Mouse (Mus musculus) forebrain, embryonic 10.5 days (tissue): Measurements from ENCODE around the gene Nf2. TPM values are rescaled to one million over a fixed set of nuclear protein-coding genes. Genes with fewer than 3 reads are reported as not detected.
"Not testable (repeated sequence)": the region's sequence is repeated elsewhere in the genome, so short reads cannot be mapped to it uniquely, and the experiment has no call there.

Source experiments
- DNase-seq: peaks from one replicate; pipeline ENCODE4 v3.0.0-alpha.2; 2017; ENCODE audit warnings: low spot score; ENCODE audit errors: extremely low spot score
- H3K27ac ChIP-seq: fragments of 300-500 bp; sonication (generic); 2 replicates; pipeline ENCODE4 v1.5.1; 2016; ENCODE audit warnings: mild to moderate bottlenecking
- H3K27me3 ChIP-seq: fragments of 300-500 bp; sonication (generic); 2 replicates; pipeline ENCODE4 v1.6.1; 2016; ENCODE audit warnings: mild to moderate bottlenecking; ENCODE audit not compliant: poor library complexity, severe bottlenecking
- H3K36me3 ChIP-seq: fragments of 300-500 bp; sonication (generic); replicated peaks from 2 replicates; pipeline ENCODE4 v1.6.1; 2016; ENCODE audit warnings: mild to moderate bottlenecking, moderate library complexity
- H3K4me1 ChIP-seq: fragments of 300-500 bp; sonication (generic); 2 replicates; pipeline ENCODE4 v1.6.1; 2016
- H3K4me3 ChIP-seq: fragments of 300-500 bp; sonication (generic); 2 replicates; pipeline ENCODE4 v1.5.1; 2016; ENCODE audit warnings: mild to moderate bottlenecking, moderate library complexity
- H3K9me3 ChIP-seq: fragments of 300-500 bp; sonication (generic); 2 replicates; pipeline ENCODE4 v1.6.1; 2016; ENCODE audit warnings: mild to moderate bottlenecking, moderate library complexity
- WGBS: fragments of 180-500 bp; shearing (Covaris S2); methylation state at CpG from one replicate; pipeline ENCODE4 v1.1.7; 2016; 5-methylcytosine and 5-hydroxymethylcytosine counted together
- polyA plus RNA-seq: library from polyadenylated mRNA; unstranded; fragments of >200 nt; fragmentation: Nextera tagmentation; extraction: Ambion mirVana; gene quantifications from 2 replicates; pipeline ENCODE4 v1.2.1, GENCODE M21; 2016

Nf2 gene
- polyA plus RNA-seq, 1 experiment from 2014 or later = 57.4 TPM

DNA sequence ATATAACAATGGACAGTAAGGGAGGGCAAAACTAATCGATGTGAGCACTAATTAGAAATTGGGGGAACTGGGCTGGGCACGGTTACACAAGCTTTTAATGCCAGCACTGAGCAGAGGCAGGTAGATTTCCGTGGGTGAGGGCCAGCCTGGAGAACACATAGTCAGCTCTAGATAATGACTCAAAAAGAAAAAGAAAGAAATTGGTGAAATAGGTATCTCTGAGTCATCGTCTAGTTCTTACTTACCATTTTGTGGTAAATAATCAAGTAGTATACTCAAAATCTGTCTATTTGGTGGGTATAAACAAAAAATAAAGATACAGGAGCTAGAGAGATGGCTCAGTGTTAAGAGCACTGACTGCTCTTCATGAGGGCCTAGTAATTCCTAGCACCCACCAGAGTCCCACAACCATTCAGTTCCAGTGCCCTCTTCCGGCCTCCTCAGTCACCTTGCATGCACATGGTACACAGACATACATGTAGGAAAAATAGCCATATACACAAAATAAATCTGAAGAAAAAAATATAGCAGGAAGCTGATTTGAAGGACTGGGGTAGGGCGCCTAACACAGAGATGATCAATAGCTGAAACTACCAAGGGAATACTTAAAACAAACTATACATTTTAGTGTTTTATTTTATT is 44.3 kb downstream of the Nf2 start:
- peaks cover 56% of the 10 kb centered on the region for H3K36me3 ChIP-seq

DNA sequence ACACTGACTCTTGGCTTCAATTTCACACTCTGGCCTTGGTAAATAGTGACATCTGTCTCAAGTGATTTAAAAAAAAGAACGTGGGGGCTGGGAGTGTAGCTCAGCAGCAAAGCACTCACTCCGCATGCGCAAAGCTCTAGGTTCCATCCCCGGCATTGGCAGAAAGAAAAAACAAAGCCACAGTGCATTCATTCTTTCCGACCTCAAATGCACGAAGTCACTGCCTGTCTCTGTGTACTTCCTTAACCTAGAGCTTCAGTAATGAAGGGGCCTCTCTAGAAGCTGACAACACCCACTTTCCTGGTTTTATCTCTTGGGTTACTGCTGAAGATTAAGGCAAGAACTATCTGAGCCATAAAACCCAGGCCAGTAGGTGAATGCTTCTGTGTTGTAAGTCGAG is 45.4 kb downstream of the Nf2 start:
- WGBS = 40% methylated on average over 7 of the region's 7 CpGs
- peaks cover 61% of the 10 kb centered on the region for H3K36me3 ChIP-seq
- H3K4me1 ChIP-seq = peaks cover 22% of the 10 kb centered on the region
- no peaks in the 10 kb centered on the region for H3K9me3 ChIP-seq
- peaks cover 47% of the 10 kb centered on the region for H3K27me3 ChIP-seq
- no peak for DNase-seq
- no peak overlapping the region for H3K27ac ChIP-seq
- no peak overlapping the region for H3K4me3 ChIP-seq

More for the DNA sequence above, 44.3 kb downstream of the Nf2 start:
- Histone ChIP-seq H3K27me3 (peaks cover 47% of the 10 kb centered on the region), H3K4me3 (no peak overlapping the region), H3K27ac (no peak overlapping the region), H3K4me1 (peaks cover 22% of the 10 kb centered on the region), H3K9me3 (no peaks in the 10 kb centered on the region)
- no peak for DNase-seq
- WGBS = 90% methylated on average over 6 of the region's 6 CpGs

DNA sequence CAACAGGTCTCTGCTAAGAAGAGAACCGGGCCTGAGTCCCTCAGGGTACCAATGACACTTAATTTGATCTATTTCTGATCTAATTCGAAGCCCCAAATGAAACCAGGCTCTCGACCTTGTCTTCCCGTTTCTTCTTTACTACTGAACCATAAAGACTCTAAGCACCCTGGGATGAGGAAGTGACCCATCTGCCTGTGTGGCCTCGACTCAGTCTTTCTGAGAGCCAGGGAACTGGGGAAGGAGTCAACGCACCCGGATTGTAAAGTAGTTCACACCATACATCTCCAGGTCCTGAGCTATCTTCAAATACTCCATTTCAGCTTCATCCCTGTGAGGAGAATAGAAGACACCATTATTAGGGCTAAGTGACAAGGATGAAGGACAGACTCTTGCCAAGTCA is 45.9 kb downstream of the Nf2 start:
- H3K36me3 ChIP-seq = peaks cover 65% of the 10 kb centered on the region
- H3K4me3 ChIP-seq = no peak overlapping the region
- no peak overlapping the region for H3K27ac ChIP-seq
- 37% methylated on average over 7 of the region's 7 CpGs for WGBS
- peaks cover 22% of the 10 kb centered on the region for H3K4me1 ChIP-seq
- H3K27me3 ChIP-seq = peaks cover 47% of the 10 kb centered on the region
- H3K9me3 ChIP-seq = no peaks in the 10 kb centered on the region
- no peak for DNase-seq

DNA sequence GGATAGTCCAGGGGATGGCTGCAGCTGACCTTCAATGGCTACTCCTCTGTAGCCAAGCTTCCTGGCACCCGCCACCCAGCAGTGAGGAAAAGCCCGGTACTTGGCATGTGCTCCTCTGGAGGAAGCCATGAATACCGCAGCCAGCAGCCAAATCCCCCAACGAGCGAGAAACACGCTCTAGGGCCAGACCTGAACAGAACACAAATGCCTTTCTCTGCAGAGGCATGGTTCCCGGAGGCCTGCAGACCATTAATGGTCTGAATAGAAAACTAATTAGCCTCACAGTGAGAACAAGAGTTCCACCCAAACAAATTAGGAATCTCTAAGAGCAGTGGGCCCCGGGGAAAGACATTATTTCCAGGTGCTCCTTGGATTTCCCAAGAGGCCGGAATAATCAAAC is 46.3 kb downstream of the Nf2 start:
- Histone ChIP-seq H3K4me3 (no peak overlapping the region), H3K4me1 (peaks cover 22% of the 10 kb centered on the region), H3K36me3 (peaks cover 66% of the 10 kb centered on the region), H3K9me3 (no peaks in the 10 kb centered on the region), H3K27ac (0 out of 2 replicates have a peak overlapping the region, but pooled peaks have one; percentile 30), H3K27me3 (peaks cover 47% of the 10 kb centered on the region)
- WGBS = 24% methylated on average over 9 of the region's 9 CpGs
- DNase-seq = peak; percentile 61

GRCm38 (mm10) chr11:4802401-4802800 is 46.9 kb downstream of the Nf2 start:
- peaks cover 47% of the 10 kb centered on the region for H3K27me3 ChIP-seq
- H3K4me3 ChIP-seq, H3K9me3 ChIP-seq, H3K27ac ChIP-seq, DNase-seq: not testable (repeated sequence)
- peaks cover 22% of the 10 kb centered on the region for H3K4me1 ChIP-seq
- peaks cover 68% of the 10 kb centered on the region for H3K36me3 ChIP-seq
- 93% methylated on average over 2 of the region's 2 CpGs for WGBS

- Histone ChIP-seq H3K4me3 (no peak overlapping the region), H3K27ac (no peak overlapping the region), H3K4me1 (peaks cover 22% of the 10 kb centered on the region), H3K9me3 (no peaks in the 10 kb centered on the region), H3K36me3 (peaks cover 55% of the 10 kb centered on the region), H3K27me3 (peaks cover 38% of the 10 kb centered on the region)
- WGBS = 54% methylated on average over 4 of the region's 4 CpGs
- no peak for DNase-seq
Measured at GRCm38 (mm10) chr11:4800654-4801053, 48.7 kb downstream of the Nf2 start.

GRCm38 (mm10) chr11:4793006-4793405 is 56.3 kb downstream of the Nf2 start:
- no peaks in the 10 kb centered on the region for H3K9me3 ChIP-seq
- H3K36me3 ChIP-seq = peaks cover 52% of the 10 kb centered on the region
- H3K4me3 ChIP-seq = no peak overlapping the region
- WGBS = 14% methylated on average over 3 of the region's 3 CpGs
- H3K27me3 ChIP-seq = no peaks in the 10 kb centered on the region
- peaks cover 28% of the 10 kb centered on the region for H3K4me1 ChIP-seq
- peak overlapping the region; percentile 48; the same call in 1 of the 2 replicates for H3K27ac ChIP-seq
- no peak for DNase-seq

DNA sequence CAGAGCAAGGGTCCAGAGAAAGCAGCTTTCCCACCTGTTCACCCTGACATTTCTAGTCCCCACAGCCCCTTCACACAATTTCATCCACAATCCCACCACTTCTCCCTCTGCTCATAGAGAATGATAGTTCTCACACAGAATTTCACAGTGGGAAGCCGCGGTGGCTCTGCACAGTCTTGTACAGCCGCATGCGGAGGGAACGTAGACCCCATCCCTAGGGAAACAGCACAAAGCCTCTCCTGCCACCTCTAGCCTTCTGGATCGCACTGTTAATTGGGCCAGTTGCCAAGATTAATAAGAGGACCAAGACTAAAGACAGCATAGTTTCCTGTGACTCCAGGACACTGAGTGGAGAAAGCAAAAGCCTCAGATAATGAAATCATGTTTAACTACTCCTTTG is 57.8 kb downstream of the Nf2 start:
- H3K4me3 ChIP-seq = no peak overlapping the region
- peaks cover 28% of the 10 kb centered on the region for H3K4me1 ChIP-seq
- peak; percentile 18 for DNase-seq
- no peaks in the 10 kb centered on the region for H3K9me3 ChIP-seq
- H3K36me3 ChIP-seq = peaks cover 61% of the 10 kb centered on the region
- 50% methylated on average over 6 of the region's 6 CpGs for WGBS
- 0 out of 2 replicates have a peak overlapping the region, but pooled peaks have one; percentile 9 for H3K27ac ChIP-seq
- no peaks in the 10 kb centered on the region for H3K27me3 ChIP-seq

- no peak overlapping the region for H3K4me3 ChIP-seq
- peaks cover 74% of the 10 kb centered on the region for H3K36me3 ChIP-seq
- WGBS = 93% methylated on average over 5 of the region's 5 CpGs
- peaks cover 28% of the 10 kb centered on the region for H3K4me1 ChIP-seq
- H3K27ac ChIP-seq = no peak overlapping the region
- no peak for DNase-seq
- no peaks in the 10 kb centered on the region for H3K9me3 ChIP-seq
- H3K27me3 ChIP-seq = no peaks in the 10 kb centered on the region
Measured at GRCm38 (mm10) chr11:4789691-4790090, 59.6 kb downstream of the Nf2 start.

- Histone ChIP-seq H3K36me3 (peaks cover 97% of the 10 kb centered on the region), H3K27ac (no peak overlapping the region), H3K4me3 (no peak overlapping the region), H3K27me3 (no peaks in the 10 kb centered on the region), H3K4me1 (no peaks in the 10 kb centered on the region), H3K9me3 (no peaks in the 10 kb centered on the region)
- DNase-seq = no peak
- 90% methylated on average over 5 of the region's 5 CpGs for WGBS
Measured at GRCm38 (mm10) chr11:4784629-4785142, 64.7 kb downstream of the Nf2 start.

GRCm38 (mm10) chr11:4783116-4783515 is 66.2 kb downstream of the Nf2 start:
- no peak for DNase-seq
- Histone ChIP-seq H3K27ac (no peak overlapping the region), H3K27me3 (no peaks in the 10 kb centered on the region), H3K9me3 (no peaks in the 10 kb centered on the region), H3K4me3 (no peak overlapping the region), H3K4me1 (no peaks in the 10 kb centered on the region), H3K36me3 (peaks cover 97% of the 10 kb centered on the region)
- WGBS = 90% methylated on average over 3 of the region's 3 CpGs

DNA sequence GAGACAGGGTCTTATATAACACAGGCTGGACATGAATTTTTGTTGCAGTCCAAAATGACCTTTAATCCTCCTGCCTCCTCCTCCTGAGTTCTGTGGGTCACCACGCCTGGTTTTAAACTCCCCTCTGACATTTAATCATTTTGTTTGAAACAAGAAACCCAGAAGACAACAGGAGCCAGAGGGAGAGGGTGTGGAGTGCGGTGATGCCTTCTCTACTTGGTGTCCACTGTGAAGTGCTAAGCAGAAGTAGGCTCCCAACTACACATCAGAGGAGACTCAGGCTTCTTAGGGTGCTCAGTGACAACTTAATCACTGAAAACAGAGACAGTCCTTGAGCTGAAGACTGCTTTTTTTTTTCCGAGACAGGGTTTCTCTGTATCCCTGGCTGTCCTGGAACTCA is 68.4 kb downstream of the Nf2 start:
- H3K9me3 ChIP-seq = no peaks in the 10 kb centered on the region
- H3K4me3 ChIP-seq = no peak overlapping the region
- no peak overlapping the region for H3K27ac ChIP-seq
- DNase-seq = no peak
- no peaks in the 10 kb centered on the region for H3K27me3 ChIP-seq
- WGBS = 84% methylated on average over 3 of the region's 3 CpGs
- no peaks in the 10 kb centered on the region for H3K4me1 ChIP-seq
- H3K36me3 ChIP-seq = peaks cover 96% of the 10 kb centered on the region

GRCm38 (mm10) chr11:4772925-4773324 is 76.4 kb downstream of the Nf2 start:
- H3K4me3 ChIP-seq = no peak overlapping the region
- 44% methylated on average over 3 of the region's 3 CpGs for WGBS

More at GRCm38 (mm10) chr11:4772925-4773324, 76.4 kb downstream of the Nf2 start:
- Histone ChIP-seq H3K36me3 (peaks cover 58% of the 10 kb centered on the region), H3K27ac (no peak overlapping the region), H3K27me3 (no peaks in the 10 kb centered on the region), H3K4me1 (no peaks in the 10 kb centered on the region), H3K9me3 (no peaks in the 10 kb centered on the region)
- peak; percentile 49 for DNase-seq
